Mouse (Mus musculus): ENCODE measurements around the gene C2cd6.

DNA sequence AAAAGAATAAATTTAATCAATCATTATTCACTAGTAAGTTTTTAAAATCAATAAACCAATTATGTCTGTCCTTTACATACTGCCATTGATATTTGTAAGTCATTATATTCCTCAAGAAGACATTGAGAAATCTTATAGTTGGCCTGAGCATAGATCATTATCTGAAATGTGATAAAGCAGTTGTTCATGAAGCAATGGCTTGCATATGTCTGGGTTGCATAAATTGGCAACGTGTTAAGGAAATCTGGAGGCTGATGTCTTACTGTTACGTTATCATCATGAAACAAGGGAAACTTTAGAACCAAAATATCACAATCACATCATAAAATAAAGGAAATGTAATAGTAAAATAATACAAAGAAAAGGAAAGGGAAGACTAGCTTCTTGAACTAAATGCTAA lies 43.4 kb downstream of the C2cd6 start:
- TF ChIP-seq CTCF (IDR thresholded peaks at IDR 0.05; ENCODE audit: control insufficient read depth, insufficient read depth, insufficient replicate concordance, low read depth, low read length): no peak
- TF ChIP-seq POLR2A (IDR thresholded peaks at IDR 0.05; ENCODE audit: control insufficient read depth, low read depth, low read length): no peak

Measured in testis, adult 2 months (tissue).